Mouse (Mus musculus) R1 (cell line): Measurements from ENCODE around the gene Thbs4.

ENCODE experiments used
- DNase-seq: peaks from one replicate; pipeline ENCODE4 v3.0.0-alpha.2; 2018; ENCODE audit warnings: low read depth, low spot score

The Thbs4 gene

DNA sequence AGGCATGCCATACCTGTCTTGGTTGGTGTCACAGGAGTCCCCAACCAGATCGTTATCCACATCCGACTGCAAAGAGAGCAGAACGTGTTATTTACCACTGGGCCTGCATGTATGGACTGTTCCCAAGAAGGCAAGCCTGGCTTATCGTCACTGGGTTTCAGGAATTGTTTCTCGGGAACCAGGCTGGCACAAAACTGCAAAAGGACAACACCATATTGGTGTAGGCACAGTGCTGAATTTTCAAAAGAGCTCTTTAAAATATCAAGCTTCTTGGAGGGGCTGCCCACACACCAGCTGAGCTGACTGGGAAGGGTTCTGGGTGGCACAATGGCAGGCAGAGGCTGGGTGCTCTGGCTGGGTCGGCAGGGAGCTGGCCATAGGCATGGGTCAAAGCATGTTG lies 34.1 kb downstream of the Thbs4 start:
- no peak for DNase-seq

DNA sequence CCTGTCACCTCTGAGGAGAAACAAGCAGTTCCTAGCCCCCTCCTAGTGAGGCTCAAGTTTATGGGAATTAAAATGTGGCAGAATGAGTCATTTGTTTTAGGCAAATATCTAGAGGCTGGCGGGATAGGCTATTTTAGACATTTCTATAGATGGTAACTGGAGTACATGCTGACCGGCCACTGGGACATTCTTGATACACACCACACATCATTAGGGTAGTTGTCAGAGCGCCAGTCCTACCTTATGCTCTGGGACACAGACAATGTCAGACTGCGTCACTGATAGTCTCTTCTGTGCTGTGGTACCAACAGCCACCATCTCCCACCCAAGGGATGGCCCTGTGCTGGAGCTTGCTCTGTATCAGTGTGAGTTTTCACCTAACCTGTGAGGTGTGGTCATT lies 35.5 kb downstream of the Thbs4 start:
- DNase-seq: no peak

DNA sequence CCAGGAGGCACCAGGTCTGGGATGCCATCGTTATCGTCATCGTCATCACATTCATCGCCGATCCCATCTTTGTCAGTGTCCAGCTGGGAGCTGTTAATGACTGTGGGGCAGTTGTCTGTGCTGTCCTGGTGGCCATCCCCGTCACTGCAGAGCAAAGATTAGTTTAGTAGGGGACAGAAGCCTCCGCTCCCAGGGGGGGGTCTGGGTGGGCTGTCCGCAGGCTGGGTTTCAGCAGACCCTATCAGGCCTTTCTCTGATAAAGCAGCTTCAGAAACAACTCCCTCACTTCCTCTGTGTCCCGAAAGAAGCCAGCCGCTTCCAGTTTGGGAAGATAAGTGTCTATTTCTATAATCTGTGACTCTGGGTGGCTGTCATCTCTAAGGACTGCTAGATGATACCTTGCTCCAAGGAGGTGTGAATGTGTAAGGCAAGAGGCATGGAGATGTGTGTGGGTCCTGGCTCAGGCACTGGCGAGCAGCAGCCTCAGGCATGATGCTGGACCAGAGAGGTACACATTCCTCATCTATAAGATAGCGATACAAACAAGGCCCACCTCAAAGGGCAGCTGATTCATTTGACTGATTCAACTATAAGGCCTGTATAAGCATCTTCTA lies 36.5 kb downstream of the Thbs4 start:
- DNase-seq: no peak

- DNase-seq: no peak
Measured at GRCm38 (mm10) chr13:92755036-92755435, 39.6 kb downstream of the Thbs4 start.

DNA sequence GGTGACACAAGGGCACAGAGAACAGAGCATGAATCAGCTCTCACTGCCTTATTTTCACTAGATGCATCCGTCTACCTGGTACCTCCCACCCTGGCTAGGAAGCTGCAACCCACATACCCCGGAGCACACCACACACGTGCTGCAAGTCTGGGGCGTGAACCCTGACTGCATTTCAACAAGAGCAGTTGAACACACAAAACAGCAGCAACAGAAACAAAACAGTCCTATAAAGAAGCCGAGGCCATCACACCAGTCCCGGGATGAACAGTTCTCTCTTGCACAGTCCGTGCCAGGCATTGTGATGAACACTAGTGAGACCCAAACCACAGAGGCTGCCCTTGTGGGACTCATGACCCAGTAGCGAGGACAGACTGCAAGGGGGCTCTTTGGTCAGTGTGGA lies 40.9 kb downstream of the Thbs4 start:
- no peak for DNase-seq

DNA sequence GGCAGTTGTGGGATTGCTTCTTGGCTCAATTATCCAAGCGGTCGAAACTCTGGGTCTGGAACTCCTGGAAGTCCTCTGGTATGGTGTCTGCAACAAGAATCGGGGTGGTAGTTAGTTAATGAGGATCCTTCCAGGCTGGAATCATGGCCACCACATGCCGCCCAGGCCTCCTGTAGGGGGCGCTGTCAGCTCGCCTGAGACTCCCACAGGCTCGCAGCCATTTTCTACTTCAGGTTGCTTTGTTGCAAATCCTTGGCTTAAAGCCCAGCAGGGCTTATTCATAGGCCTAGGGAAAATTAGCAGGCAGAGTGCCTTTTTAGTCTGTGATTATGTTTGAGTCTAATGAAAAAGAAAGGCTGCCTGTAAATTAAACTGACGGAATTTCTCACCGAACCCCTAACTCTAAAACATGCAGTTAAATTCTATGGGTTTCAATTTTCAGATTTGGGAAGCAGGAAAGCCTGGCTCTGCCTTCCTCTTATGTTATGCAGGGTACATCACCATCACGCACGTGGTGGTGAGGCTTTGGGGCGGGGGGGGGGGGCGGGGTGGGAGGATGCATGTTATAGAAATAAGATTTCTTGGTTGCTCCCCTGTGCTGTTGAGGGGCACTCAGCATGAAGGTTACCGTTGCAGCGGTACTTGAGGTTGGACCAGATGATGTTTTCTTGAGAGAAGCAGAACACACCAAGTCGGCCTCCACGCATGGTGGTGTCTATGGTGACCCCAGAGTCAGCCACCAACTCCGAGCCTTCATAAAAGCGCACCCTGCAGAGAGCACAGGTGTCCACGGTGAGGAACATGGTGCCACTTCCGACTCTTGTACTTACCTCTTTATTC lies 42.7 kb downstream of the Thbs4 start:
- peak; percentile 79 for DNase-seq

DNA sequence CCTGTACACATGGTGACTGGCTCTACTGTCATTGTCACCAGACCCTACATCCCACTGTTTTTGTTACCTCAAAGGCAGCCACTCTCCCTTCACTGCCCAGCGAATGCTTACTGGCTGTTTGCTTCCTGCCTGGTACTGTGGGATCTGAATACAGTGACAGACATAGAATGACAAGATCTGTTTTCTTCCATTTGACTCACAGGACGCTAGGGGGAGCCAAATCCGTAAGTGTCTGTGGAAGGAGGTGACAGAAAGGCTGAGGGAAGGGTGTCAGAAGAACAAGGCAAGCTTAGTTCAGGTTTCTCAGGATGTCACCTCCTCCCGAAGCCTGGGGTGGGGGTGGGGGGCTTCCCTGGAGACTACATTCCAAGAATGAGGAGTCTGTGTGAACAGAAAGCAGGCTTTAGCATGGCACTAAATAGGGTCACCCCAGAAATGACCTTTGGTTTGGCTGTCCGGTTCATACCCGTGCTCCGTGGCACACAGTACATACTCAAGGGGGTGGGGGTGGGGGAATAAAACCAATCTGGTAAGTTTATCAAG lies 43.6 kb downstream of the Thbs4 start:
- peak; percentile 83 for DNase-seq

GRCm38 (mm10) chr13:92743337-92743736 lies 51.3 kb downstream of the Thbs4 start:
- no peak for DNase-seq

DNA sequence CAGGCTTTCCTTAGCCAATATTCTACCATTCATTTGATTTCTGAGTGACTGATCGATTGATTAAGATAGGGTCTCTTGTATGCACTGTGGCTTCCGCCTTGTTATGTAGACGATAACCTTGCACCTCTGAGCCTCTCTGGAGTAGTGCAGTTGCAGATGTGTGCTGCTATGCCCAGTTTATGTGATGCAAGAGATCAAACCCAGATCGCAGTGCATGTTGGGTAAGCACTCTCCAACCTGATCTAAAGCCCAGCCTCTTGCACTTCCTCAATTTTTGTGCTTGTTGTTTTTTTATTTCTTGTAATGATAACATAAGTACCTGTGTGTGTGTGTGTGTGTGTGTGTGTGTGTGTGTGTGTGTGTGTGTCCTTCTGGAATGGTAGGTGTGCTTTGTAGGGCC lies 51.7 kb downstream of the Thbs4 start:
- no peak for DNase-seq

DNA sequence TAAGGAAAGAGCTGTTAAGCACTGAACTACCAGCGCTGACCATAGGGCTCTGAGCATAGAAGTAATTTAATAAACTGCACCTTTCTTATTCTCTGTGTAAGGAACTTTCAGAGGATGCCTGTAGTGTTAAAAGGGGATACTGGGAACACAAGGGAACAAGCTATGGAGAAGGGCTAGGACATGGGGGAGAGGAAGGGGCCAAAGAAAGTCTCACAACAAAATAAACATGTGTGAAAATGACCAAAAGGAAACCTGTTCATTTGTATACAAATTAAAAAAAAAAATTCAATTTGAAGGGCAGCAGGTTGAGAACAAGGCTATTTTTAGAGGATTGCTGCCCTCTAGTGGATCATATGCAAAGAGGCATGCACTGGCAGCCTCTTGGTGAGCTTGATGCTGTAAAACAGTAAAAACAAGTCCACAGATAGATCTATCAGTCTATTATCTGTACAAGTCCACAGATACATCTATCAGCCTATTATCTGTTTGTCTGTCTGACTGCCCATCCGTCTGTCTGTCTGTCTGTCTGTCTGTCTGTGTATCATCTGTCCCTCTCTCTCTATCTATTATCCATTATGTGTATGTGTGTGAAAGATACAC lies 53.8 kb downstream of the Thbs4 start:
- DNase-seq: peak; percentile 45

DNA sequence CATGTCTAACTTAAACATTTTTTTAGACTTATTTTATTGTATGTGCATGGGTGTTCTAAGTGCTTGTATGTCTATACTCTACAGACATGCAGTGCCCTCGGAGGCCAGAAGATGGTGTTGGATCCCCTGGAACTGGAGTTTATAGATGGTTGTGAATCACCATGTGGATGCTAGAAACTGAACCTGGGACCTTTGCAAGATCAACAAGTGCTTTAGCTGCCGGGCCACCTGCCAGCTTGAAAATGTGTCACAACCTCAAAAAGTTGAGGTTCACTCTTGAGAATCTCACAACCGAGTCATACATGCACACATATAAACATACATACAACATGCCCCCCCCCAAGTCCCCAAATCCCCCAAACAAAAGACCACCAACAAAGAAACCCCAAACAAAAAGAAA lies 54.8 kb downstream of the Thbs4 start:
- peak; percentile 18 for DNase-seq

- no peak for DNase-seq
Measured at GRCm38 (mm10) chr13:92738821-92739220, 55.8 kb downstream of the Thbs4 start.

GRCm38 (mm10) chr13:92736516-92737300 lies 57.9 kb downstream of the Thbs4 start:
- DNase-seq: no peak

DNA sequence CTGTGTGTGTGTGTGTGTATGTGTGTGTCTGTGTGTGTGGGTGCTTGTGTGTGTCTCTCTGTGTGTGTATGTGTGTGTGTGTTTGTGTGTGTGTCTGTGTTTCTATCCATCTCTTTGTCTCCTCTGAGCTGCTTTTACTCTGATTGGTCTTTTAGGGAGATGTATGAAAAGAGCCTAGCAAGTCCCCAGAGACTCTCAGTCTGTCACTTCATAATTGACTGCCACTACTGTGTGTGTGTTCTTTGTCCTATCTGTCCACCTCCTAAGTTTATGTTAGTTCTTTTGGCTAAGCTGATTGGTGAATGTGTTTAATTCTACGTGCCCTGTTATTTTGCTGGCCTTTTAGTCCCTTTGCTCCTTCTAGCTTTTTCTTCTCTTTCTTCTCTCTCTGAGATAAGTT lies 58.9 kb downstream of the Thbs4 start:
- DNase-seq: no peak

GRCm38 (mm10) chr13:92733741-92734140 lies 60.9 kb downstream of the Thbs4 start:
- no peak for DNase-seq

- DNase-seq: peak; percentile 73
Measured at GRCm38 (mm10) chr13:92733252-92733651, 61.4 kb downstream of the Thbs4 start.

DNA sequence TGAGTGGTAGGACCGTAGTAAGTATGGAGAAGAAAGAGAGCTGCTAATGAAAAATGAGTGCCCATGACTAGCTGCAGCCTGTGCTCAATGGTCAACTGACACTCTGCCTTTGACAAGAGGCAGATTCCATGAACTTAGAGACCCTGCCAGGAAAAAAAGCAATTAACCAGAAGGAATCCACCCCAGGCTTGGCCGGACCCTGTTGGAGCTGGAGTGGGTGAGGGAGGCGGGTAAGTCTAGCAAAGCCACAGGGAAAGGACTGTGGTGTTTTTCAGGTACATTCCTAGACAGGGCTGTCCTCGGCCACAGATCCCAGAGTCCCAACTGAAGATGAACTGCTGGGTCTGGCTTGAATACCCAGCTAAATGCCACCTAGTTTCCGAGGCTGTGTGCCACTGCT lies 61.8 kb downstream of the Thbs4 start:
- DNase-seq: no peak

- no peak for DNase-seq
Measured at GRCm38 (mm10) chr13:92731811-92732210, 62.8 kb downstream of the Thbs4 start.

DNA sequence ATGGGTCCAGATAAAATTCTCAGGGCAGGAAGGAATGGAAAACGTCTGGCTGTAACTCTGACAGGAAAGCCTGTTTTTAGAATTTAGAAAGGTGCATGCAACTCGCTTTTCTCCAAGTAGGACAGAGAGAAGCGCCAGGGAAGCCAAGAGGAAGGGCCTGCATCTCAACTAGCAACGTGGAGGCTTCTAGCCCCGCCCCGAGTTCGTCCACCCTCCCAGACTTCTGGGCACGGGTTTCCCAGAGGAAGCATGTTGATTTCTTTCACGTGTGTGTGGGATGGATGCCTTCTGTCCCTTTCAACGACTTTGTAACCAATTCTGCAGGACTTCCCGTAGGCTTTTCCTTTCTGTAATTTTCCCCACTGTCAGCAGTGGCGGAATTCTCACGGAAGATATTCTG lies 64.8 kb downstream of the Thbs4 start:
- no peak for DNase-seq

GRCm38 (mm10) chr13:92722389-92722788 lies 72.2 kb downstream of the Thbs4 start:
- DNase-seq: peak; percentile 14

DNA sequence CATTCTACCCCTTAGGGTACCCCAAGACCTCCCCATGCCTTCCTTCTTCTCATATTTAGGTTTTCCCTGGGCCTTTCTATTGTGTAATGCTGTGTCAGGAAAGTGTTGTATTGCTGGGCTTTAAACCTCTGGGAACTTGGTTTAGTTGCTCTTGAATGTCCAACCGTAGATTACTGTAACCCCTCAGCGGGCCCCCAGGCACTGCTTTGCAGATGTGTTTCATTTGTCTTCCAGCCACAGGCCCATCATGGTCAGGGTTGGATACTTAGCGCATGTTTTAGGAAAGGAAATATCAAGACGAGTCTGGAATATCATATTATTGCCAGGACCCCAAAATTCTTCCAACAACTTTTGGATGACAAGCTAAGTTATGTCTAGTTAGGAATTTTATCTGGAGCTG lies 73.6 kb downstream of the Thbs4 start:
- DNase-seq: no peak
